Mouse (Mus musculus): Measurements from ENCODE around the gene Kat5. TPM values are rescaled to one million over a fixed set of nuclear protein-coding genes. Genes with fewer than 3 reads are reported as not detected.

Gene Kat5
- polyA plus RNA-seq, 1 experiment, result 67.4 TPM

- no peak for TF ChIP-seq CTCF (conservative IDR thresholded peaks at IDR 0.05; ENCODE audit: insufficient read depth, insufficient read length, low read depth, low read length)
- TF ChIP-seq POLR2A (IDR thresholded peaks at IDR 0.05; ENCODE audit: low read depth, low read length), result no peak
- peaks cover 10% of the 10 kb centered on the region; the same call in 1 of the 2 replicates for H3K4me1 ChIP-seq (ENCODE audit: control insufficient read depth, insufficient read depth, low read length)
- peak; percentile 86 for DNase-seq
- 9% methylated on average over 26 of the region's 26 CpGs for WGBS
- H3K36me3 ChIP-seq (ENCODE audit: control insufficient read depth, insufficient read depth, low read length), result 0 out of 2 replicates have a peak, but pooled peaks cover 3% of the 10 kb centered on the region
- H3K4me3 ChIP-seq (ENCODE audit: insufficient read depth, low read depth, low read length), result peak overlapping the region; percentile 19; the same call in 1 of the 2 replicates
- no peaks in the 10 kb centered on the region for H3K27me3 ChIP-seq (replicated peaks; ENCODE audit: control insufficient read depth, insufficient read depth, low read length)
- H3K27ac ChIP-seq (ENCODE audit: insufficient read depth, low read depth, low read length), result peak overlapping the region; percentile 50
Measured at GRCm38 (mm10) chr19:5648401-5649297, 38.6 kb upstream of the Kat5 start.

DNA sequence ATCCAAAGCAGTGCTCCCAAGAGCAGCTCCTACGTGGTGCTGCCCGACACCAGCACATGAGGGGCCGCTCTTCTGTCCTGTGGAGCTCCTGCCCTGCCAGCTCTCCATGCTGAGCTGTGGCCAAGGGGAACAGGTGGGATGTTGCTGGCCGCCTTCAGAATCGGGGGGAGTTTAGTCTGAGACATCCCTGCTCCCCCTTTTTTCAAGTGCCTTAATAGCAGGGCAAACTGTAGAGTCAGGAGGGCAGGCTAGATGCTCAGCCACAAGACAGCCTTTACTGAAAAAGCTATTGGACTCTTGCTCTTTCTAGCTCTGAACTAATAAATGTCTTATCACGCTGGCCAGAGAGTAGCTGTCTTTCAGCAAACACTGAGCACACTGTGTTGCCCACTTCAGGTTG lies 37.8 kb upstream of the Kat5 start:
- H3K4me3 ChIP-seq (ENCODE audit: insufficient read depth, low read depth, low read length), result no peak overlapping the region
- peaks cover 4% of the 10 kb centered on the region; the same call in 1 of the 2 replicates for H3K36me3 ChIP-seq (ENCODE audit: control insufficient read depth, insufficient read depth, low read length)
- TF ChIP-seq CTCF (conservative IDR thresholded peaks at IDR 0.05; ENCODE audit: insufficient read depth, insufficient read length, low read depth, low read length), result no peak
- 0 out of 2 replicates have a peak overlapping the region, but pooled peaks have one; percentile 37 for H3K27ac ChIP-seq (ENCODE audit: insufficient read depth, low read depth, low read length)
- no peak for DNase-seq
- H3K27me3 ChIP-seq (replicated peaks; ENCODE audit: control insufficient read depth, insufficient read depth, low read length), result no peaks in the 10 kb centered on the region
- peaks cover 10% of the 10 kb centered on the region; the same call in 1 of the 2 replicates for H3K4me1 ChIP-seq (ENCODE audit: control insufficient read depth, insufficient read depth, low read length)
- 93% methylated on average over 6 of the region's 6 CpGs for WGBS

GRCm38 (mm10) chr19:5646731-5647330 lies 36.8 kb upstream of the Kat5 start:
- Histone ChIP-seq H3K36me3 (ENCODE audit: control insufficient read depth, insufficient read depth, low read length) (peaks cover 6% of the 10 kb centered on the region; the same call in 1 of the 2 replicates), H3K4me3 (ENCODE audit: insufficient read depth, low read depth, low read length) (no peak overlapping the region), H3K4me1 (ENCODE audit: control insufficient read depth, insufficient read depth, low read length) (peaks cover 10% of the 10 kb centered on the region; the same call in 1 of the 2 replicates), H3K27ac (ENCODE audit: insufficient read depth, low read depth, low read length) (no peak overlapping the region), H3K27me3 (replicated peaks; ENCODE audit: control insufficient read depth, insufficient read depth, low read length) (no peaks in the 10 kb centered on the region)
- 90% methylated on average over 8 of the region's 8 CpGs for WGBS
- TF ChIP-seq POLR2A (IDR thresholded peaks at IDR 0.05; ENCODE audit: low read depth, low read length) (no peak), CTCF (conservative IDR thresholded peaks at IDR 0.05; ENCODE audit: insufficient read depth, insufficient read length, low read depth, low read length) (no peak)
- DNase-seq, result no peak

DNA sequence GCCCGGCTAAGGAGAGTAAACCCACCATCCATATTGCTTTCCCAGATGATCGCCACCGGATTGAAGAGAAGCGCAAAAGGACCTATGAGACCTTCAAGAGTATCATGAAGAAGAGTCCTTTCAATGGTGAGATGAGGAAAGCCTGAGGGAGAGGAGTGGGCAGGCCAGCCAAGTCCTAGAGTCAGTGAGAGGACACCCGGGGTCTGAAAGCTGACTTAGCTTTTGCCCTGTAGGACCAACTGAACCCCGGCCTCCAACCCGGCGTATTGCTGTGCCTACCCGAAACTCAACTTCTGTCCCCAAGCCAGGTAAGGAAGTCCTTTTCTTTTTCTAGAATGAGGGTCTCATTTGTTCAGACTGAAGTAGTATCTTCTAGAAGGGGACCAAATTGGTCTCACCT lies 35.2 kb upstream of the Kat5 start:
- TF ChIP-seq POLR2A (IDR thresholded peaks at IDR 0.05; ENCODE audit: low read depth, low read length), result no peak
- no peak for TF ChIP-seq CTCF (conservative IDR thresholded peaks at IDR 0.05; ENCODE audit: insufficient read depth, insufficient read length, low read depth, low read length)
- DNase-seq, result no peak
- H3K27me3 ChIP-seq (replicated peaks; ENCODE audit: control insufficient read depth, insufficient read depth, low read length), result no peaks in the 10 kb centered on the region
- peaks cover 10% of the 10 kb centered on the region; the same call in 1 of the 2 replicates for H3K4me1 ChIP-seq (ENCODE audit: control insufficient read depth, insufficient read depth, low read length)
- no peak overlapping the region for H3K27ac ChIP-seq (ENCODE audit: insufficient read depth, low read depth, low read length)
- WGBS, result 98% methylated on average over 9 of the region's 9 CpGs
- H3K36me3 ChIP-seq (ENCODE audit: control insufficient read depth, insufficient read depth, low read length), result peaks cover 6% of the 10 kb centered on the region; the same call in 1 of the 2 replicates
- H3K4me3 ChIP-seq (ENCODE audit: insufficient read depth, low read depth, low read length), result no peak overlapping the region

GRCm38 (mm10) chr19:5641641-5642040 lies 31.6 kb upstream of the Kat5 start:
- no peak for DNase-seq
- H3K36me3 ChIP-seq (ENCODE audit: control insufficient read depth, insufficient read depth, low read length), result peaks cover 5% of the 10 kb centered on the region; the same call in 1 of the 2 replicates
- H3K27me3 ChIP-seq (replicated peaks; ENCODE audit: control insufficient read depth, insufficient read depth, low read length), result no peaks in the 10 kb centered on the region
- H3K4me1 ChIP-seq (ENCODE audit: control insufficient read depth, insufficient read depth, low read length), result peaks cover 8% of the 10 kb centered on the region; the same call in 1 of the 2 replicates
- TF ChIP-seq POLR2A (IDR thresholded peaks at IDR 0.05; ENCODE audit: low read depth, low read length) (no peak), CTCF (conservative IDR thresholded peaks at IDR 0.05; ENCODE audit: insufficient read depth, insufficient read length, low read depth, low read length) (no peak)
- 93% methylated on average over 8 of the region's 8 CpGs for WGBS
- H3K27ac ChIP-seq (ENCODE audit: insufficient read depth, low read depth, low read length), result no peak overlapping the region
- no peak overlapping the region for H3K4me3 ChIP-seq (ENCODE audit: insufficient read depth, low read depth, low read length)

DNA sequence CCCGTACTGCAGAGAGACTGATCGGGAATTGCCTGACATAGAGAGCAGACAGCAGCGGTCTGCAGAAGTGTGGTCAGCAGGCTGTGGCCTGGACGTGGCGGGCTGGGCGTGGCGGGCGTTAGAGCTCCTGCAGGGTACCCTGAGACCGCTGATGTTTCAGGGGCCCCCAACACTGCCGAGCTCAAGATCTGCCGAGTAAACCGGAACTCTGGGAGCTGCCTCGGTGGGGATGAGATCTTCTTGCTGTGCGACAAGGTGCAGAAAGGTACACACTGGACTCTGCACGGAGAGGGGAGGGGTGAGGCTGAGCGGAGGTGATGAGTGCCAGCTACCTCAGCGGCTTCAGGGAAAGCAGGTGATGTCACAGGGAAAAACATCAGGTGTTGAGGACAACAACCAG lies 31.0 kb upstream of the Kat5 start:
- peaks cover 5% of the 10 kb centered on the region; the same call in 1 of the 2 replicates for H3K36me3 ChIP-seq (ENCODE audit: control insufficient read depth, insufficient read depth, low read length)
- H3K27ac ChIP-seq (ENCODE audit: insufficient read depth, low read depth, low read length), result no peak overlapping the region
- H3K4me1 ChIP-seq (ENCODE audit: control insufficient read depth, insufficient read depth, low read length), result peaks cover 11% of the 10 kb centered on the region; the same call in 1 of the 2 replicates
- no peak for TF ChIP-seq CTCF (conservative IDR thresholded peaks at IDR 0.05; ENCODE audit: insufficient read depth, insufficient read length, low read depth, low read length)
- no peak for TF ChIP-seq POLR2A (IDR thresholded peaks at IDR 0.05; ENCODE audit: low read depth, low read length)
- no peak overlapping the region for H3K4me3 ChIP-seq (ENCODE audit: insufficient read depth, low read depth, low read length)
- no peak for DNase-seq
- WGBS, result 84% methylated on average over 17 of the region's 17 CpGs
- no peaks in the 10 kb centered on the region for H3K27me3 ChIP-seq (replicated peaks; ENCODE audit: control insufficient read depth, insufficient read depth, low read length)

GRCm38 (mm10) chr19:5640339-5640738 lies 30.3 kb upstream of the Kat5 start:
- H3K4me1 ChIP-seq (ENCODE audit: control insufficient read depth, insufficient read depth, low read length), result peaks cover 12% of the 10 kb centered on the region; the same call in 1 of the 2 replicates
- no peak overlapping the region for H3K4me3 ChIP-seq (ENCODE audit: insufficient read depth, low read depth, low read length)
- no peak for DNase-seq
- H3K27ac ChIP-seq (ENCODE audit: insufficient read depth, low read depth, low read length), result no peak overlapping the region
- WGBS, result 65% methylated on average over 9 of the region's 9 CpGs
- peaks cover 4% of the 10 kb centered on the region; the same call in 1 of the 2 replicates for H3K36me3 ChIP-seq (ENCODE audit: control insufficient read depth, insufficient read depth, low read length)
- TF ChIP-seq POLR2A (IDR thresholded peaks at IDR 0.05; ENCODE audit: low read depth, low read length) (no peak), CTCF (conservative IDR thresholded peaks at IDR 0.05; ENCODE audit: insufficient read depth, insufficient read length, low read depth, low read length) (no peak)
- H3K27me3 ChIP-seq (replicated peaks; ENCODE audit: control insufficient read depth, insufficient read depth, low read length), result no peaks in the 10 kb centered on the region
